Mouse (Mus musculus) myocyte (in vitro differentiated cells): ENCODE measurements around the gene Wars.

Experiments used
- E2F4 ChIP-seq: IDR thresholded peaks from one replicate; pipeline ENCODE4 v1.6.1; 2011; ENCODE audit warnings: mild to moderate bottlenecking, control low read depth, moderate library complexity; ENCODE audit not compliant: insufficient read depth
- MYOG ChIP-seq, 3 experiments: IDR thresholded peaks; one replicate each; pipeline ENCODE4 v1.6.1; 2011; ENCODE audit warnings: control low read depth in 2 of 3, low read depth in 2 of 3, mild to moderate bottlenecking in 2 of 3; ENCODE audit not compliant: insufficient read length in 2 of 3, control insufficient read depth in 1 of 3, insufficient read depth in 1 of 3
- POLR2A ChIP-seq: IDR thresholded peaks from one replicate; pipeline ENCODE4 v1.6.1; 2011; ENCODE audit warnings: low read depth, mild to moderate bottlenecking, control low read depth, moderate library complexity; ENCODE audit not compliant: insufficient read length
- POLR2AphosphoS2 ChIP-seq: IDR thresholded peaks from one replicate; pipeline ENCODE4 v1.6.1; 2011; ENCODE audit warnings: low read depth, control low read depth; ENCODE audit not compliant: insufficient read length
- REST ChIP-seq: IDR thresholded peaks from one replicate; pipeline ENCODE4 v1.6.1; 2011; ENCODE audit warnings: mild to moderate bottlenecking, control low read depth, moderate library complexity; ENCODE audit not compliant: insufficient read depth, insufficient read length
- TCF12 ChIP-seq: IDR thresholded peaks from one replicate; pipeline ENCODE4 v1.6.1; 2011; ENCODE audit warnings: mild to moderate bottlenecking, control low read depth; ENCODE audit not compliant: poor library complexity, insufficient read depth, severe bottlenecking

- TF ChIP-seq E2F4 (no peak), MYOG (IDR thresholded peaks at IDR 0.05; ENCODE audit: control insufficient read depth in 1 of 3, insufficient read depth in 1 of 3, insufficient read length in 2 of 3, low read depth in 2 of 3) (no peak), POLR2A (no peak), POLR2AphosphoS2 (no peak), TCF12 (no peak), REST (no peak)
Measured at GRCm38 (mm10) chr12:108909846-108910433, 16.0 kb upstream of the Wars start.
